Mouse (Mus musculus): Measurements from ENCODE around the gene Adgrg3. TPM values are rescaled to one million over a fixed set of nuclear protein-coding genes. Genes with fewer than 3 reads are reported as not detected.

Gene Adgrg3
- polyA plus RNA-seq (2016; fragmentation: Nextera tagmentation; extraction: Ambion mirVana): 1.7 and 2.7 TPM in 2 replicates

DNA sequence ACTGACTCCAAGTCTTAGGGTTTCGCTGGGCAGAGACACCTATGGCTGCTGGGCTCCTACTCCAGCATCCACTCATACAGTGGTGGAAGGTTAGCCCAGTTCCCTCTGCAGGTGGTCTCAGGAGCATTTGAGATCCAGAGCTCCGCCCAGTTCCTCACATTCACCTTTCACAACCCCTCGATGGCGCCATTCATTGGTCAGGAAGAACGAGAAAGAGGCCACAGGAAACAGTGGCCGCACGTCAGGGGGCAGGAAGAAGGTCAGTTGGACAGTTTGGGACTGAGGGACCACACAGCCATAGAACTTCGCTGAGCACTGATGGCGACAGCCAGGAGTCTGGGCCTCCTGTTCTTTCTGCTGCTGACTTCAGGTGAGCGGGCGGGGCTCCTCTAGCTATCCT is at the start of gene Adgrg3:
TSS of gene Adgrg3 (plus strand) at position 242 of the 400 bp plus-strand sequence.
- peaks cover 32% of the 10 kb centered on the region for H3K36me3 ChIP-seq
- WGBS: 81% methylated on average over 11 of the region's 11 CpGs
- no peaks in the 10 kb centered on the region for H3K27me3 ChIP-seq
- H3K9ac ChIP-seq (replicated peaks): 0 out of 2 replicates have a peak within 1 kb of the TSS, but pooled peaks have one; percentile 4
- peak within 1 kb of the TSS; percentile 54 for H3K27ac ChIP-seq (replicated peaks)
- no peak for ATAC-seq (ENCODE audit: low FRiP score, low read depth)
- no peaks in the 10 kb centered on the region for H3K4me1 ChIP-seq
- no peaks in the 10 kb centered on the region for H3K9me3 ChIP-seq
- H3K4me2 ChIP-seq (replicated peaks): no peak within 1 kb of the TSS
- H3K4me3 ChIP-seq: no peak within 1 kb of the TSS

DNA sequence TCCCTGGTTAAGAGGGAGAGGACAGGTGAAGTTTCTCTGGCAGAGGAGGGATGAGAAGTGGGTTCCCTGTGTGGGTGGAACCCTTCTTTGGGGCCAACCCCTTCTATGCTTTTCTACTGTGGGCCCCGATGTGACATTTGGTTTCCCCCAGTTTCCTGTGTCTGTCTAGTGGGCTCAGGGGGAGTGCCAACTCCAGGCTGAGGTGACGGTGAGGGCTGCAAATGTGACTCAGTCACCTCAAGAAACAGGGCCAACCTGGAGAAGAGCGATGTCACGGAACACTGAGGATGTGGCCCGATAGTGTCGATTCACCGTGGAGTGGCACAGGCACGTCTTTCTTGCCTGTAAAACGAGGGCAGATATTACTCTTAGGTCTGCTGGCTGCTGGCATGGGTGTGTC is 44.2 kb upstream of the Adgrg3 start:
- Histone ChIP-seq H3K4me3 (no peak overlapping the region), H3K27me3 (peaks cover 21% of the 10 kb centered on the region), H3K9ac (replicated peaks) (no peak overlapping the region), H3K36me3 (no peaks in the 10 kb centered on the region), H3K9me3 (no peaks in the 10 kb centered on the region), H3K27ac (replicated peaks) (no peak overlapping the region), H3K4me1 (peaks cover 17% of the 10 kb centered on the region), H3K4me2 (replicated peaks) (no peak overlapping the region)
- ATAC-seq (ENCODE audit: low FRiP score, low read depth): no peak
- 92% methylated on average over 9 of the region's 9 CpGs for WGBS

DNA sequence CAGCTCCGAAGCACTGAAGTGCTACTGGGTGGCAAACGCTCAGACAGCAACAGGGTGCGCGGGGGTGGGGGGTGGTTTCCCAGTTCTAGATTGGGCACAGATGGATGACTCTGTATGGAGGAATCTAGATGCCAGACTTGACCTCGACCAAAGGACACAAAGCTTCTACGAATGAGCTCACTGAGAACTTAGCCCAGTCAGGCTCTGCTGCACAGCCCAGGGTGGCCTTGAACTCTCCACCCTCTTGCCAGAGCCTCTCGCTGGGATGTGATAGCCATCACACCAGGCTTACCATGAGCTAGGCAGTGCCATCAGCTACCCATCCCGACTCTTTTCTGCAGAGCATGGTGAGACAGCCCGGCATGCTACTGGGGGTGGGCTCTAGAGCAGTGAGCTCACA is 43.7 kb upstream of the Adgrg3 start:
- Histone ChIP-seq H3K4me1 (peaks cover 22% of the 10 kb centered on the region), H3K9me3 (no peaks in the 10 kb centered on the region), H3K4me2 (replicated peaks) (no peak overlapping the region), H3K36me3 (no peaks in the 10 kb centered on the region), H3K9ac (replicated peaks) (no peak overlapping the region), H3K4me3 (no peak overlapping the region), H3K27ac (replicated peaks) (no peak overlapping the region), H3K27me3 (peaks cover 21% of the 10 kb centered on the region)
- ATAC-seq (ENCODE audit: low FRiP score, low read depth): no peak
- 88% methylated on average over 9 of the region's 9 CpGs for WGBS

DNA sequence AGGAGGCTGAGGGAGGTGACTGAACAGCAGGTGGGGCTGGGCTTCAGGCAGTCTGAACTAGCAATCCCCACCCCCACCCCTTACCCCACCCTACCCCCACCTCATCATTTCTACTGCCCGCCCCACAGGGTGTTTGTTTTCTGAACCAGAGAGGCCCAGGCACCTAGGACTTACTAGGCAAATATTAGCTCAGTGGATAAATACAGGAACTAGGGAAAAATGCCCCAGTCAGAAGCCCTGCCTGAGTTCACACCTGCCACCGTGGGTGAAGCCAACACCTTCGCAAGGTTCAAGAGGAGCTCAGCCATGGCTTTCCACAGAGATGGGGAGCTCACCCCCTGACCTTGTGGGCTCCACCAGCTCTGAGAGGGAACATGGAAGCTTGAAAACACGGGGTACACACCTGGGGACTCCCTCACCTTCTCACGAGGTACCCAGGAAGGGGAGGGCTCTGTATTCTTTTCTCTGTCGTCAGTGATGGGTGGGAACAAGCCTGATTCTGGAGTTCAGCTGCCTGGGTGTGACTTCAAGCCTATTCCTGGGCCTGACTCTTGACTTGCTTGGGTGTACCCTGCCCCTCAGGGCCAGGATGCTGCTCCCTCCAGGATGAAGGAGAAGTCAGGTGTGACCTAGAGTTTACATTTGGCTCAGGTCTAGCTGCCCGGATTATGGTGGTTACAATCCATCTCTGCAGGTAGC is 42.9 kb upstream of the Adgrg3 start, which contains the start of gene Adgrg1:
TSS of gene Adgrg1 (plus strand) at position 285 of the 699 bp plus-strand sequence.
- WGBS: 49% methylated on average over 7 of the region's 7 CpGs
- no peaks in the 10 kb centered on the region for H3K36me3 ChIP-seq
- H3K9me3 ChIP-seq: no peaks in the 10 kb centered on the region
- H3K4me2 ChIP-seq (replicated peaks): no peak within 1 kb of the TSS
- ATAC-seq (ENCODE audit: low FRiP score, low read depth): no peak
- H3K4me3 ChIP-seq: no peak within 1 kb of the TSS
- peaks cover 23% of the 10 kb centered on the region for H3K4me1 ChIP-seq
- H3K27me3 ChIP-seq: peaks cover 21% of the 10 kb centered on the region
- H3K27ac ChIP-seq (replicated peaks): no peak within 1 kb of the TSS
- no peak within 1 kb of the TSS for H3K9ac ChIP-seq (replicated peaks)

DNA sequence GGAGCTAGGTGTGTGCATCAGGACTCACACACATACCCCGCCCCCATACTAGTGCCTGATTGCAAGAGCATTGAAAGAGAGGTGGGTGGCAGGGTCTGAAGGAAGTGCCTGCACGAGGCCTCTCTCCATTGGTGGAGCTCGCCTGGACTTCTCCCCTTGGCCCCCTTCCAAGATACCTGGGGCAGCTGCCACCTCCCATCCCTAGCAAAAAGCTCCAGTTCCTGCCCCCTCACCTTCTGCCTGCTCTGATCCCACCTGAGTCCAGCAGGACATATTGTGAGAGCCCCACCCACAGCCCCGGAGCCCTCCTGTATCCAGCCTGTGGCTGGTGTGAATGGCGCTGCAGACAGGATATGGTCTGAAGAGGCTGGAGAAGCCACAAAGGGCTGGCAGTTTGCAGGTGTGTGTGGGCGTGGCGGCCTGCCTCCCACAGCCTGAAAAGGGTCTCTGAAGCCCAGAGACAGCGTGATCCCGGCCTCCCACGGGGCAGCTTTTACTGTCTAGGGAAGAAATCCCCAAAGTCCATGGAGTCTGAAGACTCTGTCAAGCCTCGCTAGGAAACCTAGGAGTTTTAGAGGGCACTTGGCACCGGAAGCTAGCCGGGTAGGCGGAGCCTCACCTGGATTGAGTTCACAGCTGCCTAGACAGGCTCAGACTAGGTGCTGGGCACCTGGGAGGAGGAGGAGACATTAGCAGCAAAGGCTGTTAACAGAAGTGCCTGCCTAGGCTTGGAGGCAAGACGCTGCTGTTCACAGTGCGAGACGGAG is 40.7 kb upstream of the Adgrg3 start:
- Histone ChIP-seq H3K4me3 (no peak overlapping the region), H3K36me3 (no peaks in the 10 kb centered on the region), H3K4me1 (peaks cover 31% of the 10 kb centered on the region), H3K9me3 (no peaks in the 10 kb centered on the region), H3K27me3 (peaks cover 21% of the 10 kb centered on the region), H3K9ac (replicated peaks) (no peak overlapping the region), H3K27ac (replicated peaks) (no peak overlapping the region), H3K4me2 (replicated peaks) (peak overlapping the region; percentile 24)
- 25% methylated on average over 17 of the region's 17 CpGs for WGBS
- ATAC-seq (ENCODE audit: low FRiP score, low read depth): no peak

DNA sequence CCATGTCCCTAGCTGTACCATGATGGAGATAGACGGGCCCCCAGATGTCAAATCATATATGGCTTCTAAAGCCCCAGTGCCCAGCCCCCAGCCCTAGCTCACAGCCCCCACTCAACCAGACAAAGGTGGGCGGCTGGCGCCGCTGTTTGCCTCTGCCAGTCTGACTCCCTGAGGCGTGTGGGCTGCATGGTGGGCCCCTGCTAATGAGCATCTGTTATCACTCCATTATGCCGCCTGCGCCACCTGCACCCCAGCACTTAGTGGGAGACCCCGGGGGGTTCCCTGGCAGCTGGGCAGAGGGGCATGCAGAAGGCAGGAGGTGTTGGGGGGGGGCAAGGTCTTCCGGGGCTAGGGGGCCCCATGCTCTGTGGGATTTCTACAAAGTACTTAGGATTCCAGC is 39.4 kb upstream of the Adgrg3 start:
- peak overlapping the region; percentile 24; the same call in 1 of the 2 replicates for H3K4me2 ChIP-seq (replicated peaks)
- no peaks in the 10 kb centered on the region for H3K36me3 ChIP-seq
- H3K9ac ChIP-seq (replicated peaks): 0 out of 2 replicates have a peak overlapping the region, but pooled peaks have one; percentile 20

DNA sequence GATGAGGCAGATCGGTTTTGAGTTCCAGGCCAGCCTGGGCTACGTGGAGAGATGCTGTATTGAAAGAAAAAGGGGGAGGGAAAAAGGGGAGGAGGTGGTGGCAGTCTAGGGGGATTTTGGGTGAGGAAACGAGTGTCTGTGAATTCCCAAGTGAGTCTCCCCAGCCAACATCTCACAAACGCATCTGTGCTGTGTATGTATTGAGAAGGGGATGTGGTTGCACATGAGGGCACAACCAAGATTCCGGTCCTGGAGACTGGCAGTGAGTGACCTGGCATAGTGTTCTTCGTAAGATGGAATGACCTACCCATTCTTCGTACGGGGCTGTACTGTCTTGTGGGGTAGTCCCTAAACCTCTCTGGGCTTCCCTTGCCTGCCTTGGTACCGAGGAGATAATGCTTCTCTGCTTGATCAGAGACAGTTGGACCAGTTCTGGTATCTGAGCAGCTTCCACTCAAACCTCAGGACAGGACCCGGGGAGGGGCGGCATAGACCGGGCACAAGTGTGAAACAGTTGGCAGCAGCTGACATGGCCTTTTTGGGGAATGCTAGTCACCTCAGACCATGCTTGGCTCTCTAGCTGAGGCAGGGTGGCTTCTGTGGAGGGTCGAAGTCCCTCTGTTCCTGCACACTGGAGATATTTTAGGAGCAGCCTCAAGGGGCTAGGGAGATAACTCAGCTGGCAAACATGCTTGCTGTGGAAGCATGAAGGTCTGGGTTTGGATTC is 38.7 kb upstream of the Adgrg3 start:
- H3K9ac ChIP-seq (replicated peaks): no peak overlapping the region
- H3K27me3 ChIP-seq: peaks cover 21% of the 10 kb centered on the region
- no peak overlapping the region for H3K27ac ChIP-seq (replicated peaks)
- no peaks in the 10 kb centered on the region for H3K36me3 ChIP-seq
- H3K4me2 ChIP-seq (replicated peaks): no peak overlapping the region
- 75% methylated on average over 13 of the region's 13 CpGs for WGBS
- H3K4me3 ChIP-seq: no peak overlapping the region
- ATAC-seq (ENCODE audit: low FRiP score, low read depth): no peak
- no peaks in the 10 kb centered on the region for H3K9me3 ChIP-seq
- H3K4me1 ChIP-seq: peaks cover 50% of the 10 kb centered on the region

More for the DNA sequence above, 39.4 kb upstream of the Adgrg3 start:
- Histone ChIP-seq H3K27ac (replicated peaks) (no peak overlapping the region), H3K4me1 (peaks cover 44% of the 10 kb centered on the region), H3K9me3 (no peaks in the 10 kb centered on the region), H3K27me3 (peaks cover 21% of the 10 kb centered on the region), H3K4me3 (no peak overlapping the region)
- ATAC-seq (ENCODE audit: low FRiP score, low read depth): peak; percentile 79
- 45% methylated on average over 9 of the region's 9 CpGs for WGBS

DNA sequence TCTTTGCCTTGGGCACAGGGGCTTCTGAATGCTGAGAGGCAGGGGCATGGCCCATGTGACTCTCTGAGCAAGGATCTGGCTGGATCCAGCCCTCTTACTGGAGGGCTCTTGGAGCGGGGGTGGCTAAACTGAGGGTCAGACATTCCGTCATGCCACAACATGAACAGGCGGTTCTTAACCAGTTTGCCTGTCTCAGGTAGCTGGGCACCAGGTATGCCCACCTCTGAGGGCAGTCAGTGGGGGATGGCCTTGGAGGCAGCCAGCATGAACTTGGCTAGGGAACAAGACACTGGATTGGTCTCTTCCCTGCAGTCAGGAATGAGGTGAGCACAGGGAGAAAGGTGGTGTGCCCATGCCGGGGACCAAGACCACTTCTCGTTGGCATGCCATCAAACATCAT is 37.3 kb upstream of the Adgrg3 start:
- no peak overlapping the region for H3K9ac ChIP-seq (replicated peaks)
- H3K36me3 ChIP-seq: no peaks in the 10 kb centered on the region
- H3K4me3 ChIP-seq: no peak overlapping the region
- no peak for ATAC-seq (ENCODE audit: low FRiP score, low read depth)
- 91% methylated on average over 5 of the region's 5 CpGs for WGBS
- no peak overlapping the region for H3K4me2 ChIP-seq (replicated peaks)
- no peaks in the 10 kb centered on the region for H3K9me3 ChIP-seq
- peaks cover 20% of the 10 kb centered on the region for H3K27me3 ChIP-seq
- no peak overlapping the region for H3K27ac ChIP-seq (replicated peaks)
- H3K4me1 ChIP-seq: peaks cover 64% of the 10 kb centered on the region

DNA sequence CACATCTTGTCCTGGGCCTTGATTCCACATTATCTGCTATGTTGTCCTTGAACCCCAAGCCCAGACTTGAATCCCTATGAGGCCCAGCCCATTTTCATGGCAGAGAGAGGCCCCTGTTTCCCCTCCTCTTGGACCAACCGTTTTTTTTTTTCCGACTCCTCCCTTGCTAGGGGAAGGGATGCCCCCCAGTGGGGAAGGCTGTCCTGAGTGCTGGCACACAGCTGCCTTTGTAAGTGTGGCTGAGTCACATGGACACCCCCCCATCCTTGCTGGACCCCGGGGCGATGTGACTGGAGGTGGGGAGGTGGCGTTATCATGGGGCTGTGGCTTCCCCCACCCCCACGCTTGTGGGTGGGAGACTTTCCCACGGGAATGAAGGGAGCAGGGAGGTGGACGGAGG is 36.5 kb upstream of the Adgrg3 start:
- Histone ChIP-seq H3K9ac (replicated peaks) (no peak overlapping the region), H3K9me3 (no peaks in the 10 kb centered on the region), H3K4me1 (peaks cover 67% of the 10 kb centered on the region), H3K4me3 (no peak overlapping the region), H3K27me3 (peaks cover 14% of the 10 kb centered on the region), H3K36me3 (no peaks in the 10 kb centered on the region), H3K4me2 (replicated peaks) (no peak overlapping the region), H3K27ac (replicated peaks) (no peak overlapping the region)
- no peak for ATAC-seq (ENCODE audit: low FRiP score, low read depth)
- 70% methylated on average over 8 of the region's 8 CpGs for WGBS

DNA sequence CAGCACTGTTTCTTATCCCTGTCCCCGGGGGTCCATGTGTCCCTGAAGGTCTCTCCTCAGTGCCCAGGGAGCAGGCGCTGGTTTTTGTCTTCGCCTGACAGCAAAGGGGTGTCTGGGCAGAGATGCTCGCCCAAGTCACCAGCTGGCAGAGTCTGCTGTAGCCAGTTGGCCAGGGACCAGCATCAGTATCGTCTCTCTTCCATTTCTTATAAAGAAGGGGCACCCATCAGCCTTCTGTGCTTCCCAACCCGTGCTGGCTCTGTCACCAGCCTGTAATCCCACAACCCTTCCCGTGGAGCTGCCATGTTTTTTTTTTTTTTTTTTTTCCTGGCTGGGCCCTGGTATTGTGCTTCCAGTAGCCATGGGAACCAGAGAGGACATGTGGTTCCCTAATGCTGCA is 35.6 kb upstream of the Adgrg3 start:
- Histone ChIP-seq H3K4me1 (peaks cover 73% of the 10 kb centered on the region), H3K9me3 (no peaks in the 10 kb centered on the region), H3K9ac (replicated peaks) (no peak overlapping the region), H3K27me3 (peaks cover 11% of the 10 kb centered on the region), H3K36me3 (no peaks in the 10 kb centered on the region), H3K27ac (replicated peaks) (peak overlapping the region; percentile 27; the same call in 1 of the 2 replicates), H3K4me3 (no peak overlapping the region), H3K4me2 (replicated peaks) (no peak overlapping the region)
- WGBS: 67% methylated on average over 7 of the region's 7 CpGs
- no peak for ATAC-seq (ENCODE audit: low FRiP score, low read depth)

DNA sequence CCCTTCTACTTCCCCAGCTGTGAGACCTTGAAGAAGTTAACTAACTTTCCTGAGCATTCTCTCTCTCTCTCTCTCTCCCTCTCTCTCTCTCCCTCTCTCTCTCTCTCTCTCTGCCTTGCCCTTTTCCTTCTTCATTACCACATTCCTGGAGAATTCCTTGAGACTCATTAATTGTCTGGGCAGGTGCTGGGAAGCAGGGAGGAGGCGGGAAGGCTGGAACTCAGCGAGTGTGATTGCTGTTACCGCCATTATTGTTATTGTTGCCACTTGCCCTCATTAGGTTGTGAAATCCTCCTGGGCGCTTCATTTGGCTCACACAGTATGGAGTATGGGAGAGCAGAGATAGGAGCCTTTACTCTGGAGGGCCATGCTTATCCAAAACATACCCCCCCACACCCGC is 34.3 kb upstream of the Adgrg3 start:
- Histone ChIP-seq H3K9me3 (no peaks in the 10 kb centered on the region), H3K4me1 (peaks cover 65% of the 10 kb centered on the region), H3K27me3 (0 out of 2 replicates have a peak, but pooled peaks cover 5% of the 10 kb centered on the region), H3K4me3 (no peak overlapping the region), H3K36me3 (no peaks in the 10 kb centered on the region), H3K4me2 (replicated peaks) (0 out of 2 replicates have a peak overlapping the region, but pooled peaks have one; percentile 36), H3K27ac (replicated peaks) (no peak overlapping the region), H3K9ac (replicated peaks) (no peak overlapping the region)
- no peak for ATAC-seq (ENCODE audit: low FRiP score, low read depth)
- WGBS: 17% methylated on average over 4 of the region's 5 CpGs

Measured in midbrain, embryonic 12.5 days (tissue).